Mouse (Mus musculus): ENCODE data around the gene Rnft2. TPM values are rescaled to one million over a fixed set of nuclear protein-coding genes. Genes with fewer than 3 reads are reported as not detected.

The Rnft2 gene
- polyA plus RNA-seq, 1 experiment from 2014 or later, result 11.9 TPM

DNA sequence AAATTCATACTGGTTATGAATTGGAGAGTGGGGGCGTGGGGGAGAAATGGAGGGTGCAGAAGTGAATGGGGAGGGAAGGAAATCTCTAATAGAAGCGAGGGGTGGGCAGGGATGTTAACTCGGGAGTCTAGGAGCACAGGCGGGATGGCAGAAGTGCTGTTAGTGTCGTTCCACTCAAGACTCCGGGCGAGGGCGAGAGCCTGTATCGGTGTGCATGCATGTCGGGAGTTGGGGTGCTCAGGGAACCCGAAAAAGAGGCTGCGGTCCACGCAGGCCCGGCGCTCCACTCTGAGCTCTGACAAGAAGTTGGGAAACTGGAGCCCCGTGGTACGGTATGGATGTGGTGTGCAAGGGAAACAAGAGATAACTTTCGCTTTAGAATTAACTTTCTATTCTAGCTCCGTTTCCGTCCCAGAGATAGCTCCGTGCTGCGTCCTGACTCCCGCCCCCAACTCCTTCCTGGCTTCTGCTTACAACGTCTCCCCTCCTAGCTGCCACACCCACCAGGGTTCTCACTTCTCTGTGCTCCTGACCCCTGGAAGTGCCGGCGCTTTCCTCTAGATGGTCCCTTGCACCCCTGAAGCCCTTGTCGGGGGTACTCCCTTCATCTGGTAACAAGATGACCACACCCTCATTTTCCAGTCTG lies 72.7 kb downstream of the Rnft2 start:
- no peaks in the 10 kb centered on the region for H3K36me3 ChIP-seq (ENCODE audit: control insufficient read depth, insufficient read depth, low read length)
- peaks cover 42% of the 10 kb centered on the region for H3K27me3 ChIP-seq (ENCODE audit: control insufficient read depth, insufficient read depth, low read depth, low read length)
- peak overlapping the region; percentile 93 for H3K4me2 ChIP-seq (ENCODE audit: low read length)
- H3K4me3 ChIP-seq (ENCODE audit: low read depth, low read length), result peak overlapping the region; percentile 36
- 0 out of 2 replicates have a peak, but pooled peaks cover 4% of the 10 kb centered on the region for H3K9me3 ChIP-seq (replicated peaks; ENCODE audit: control insufficient read depth, low read length, poor library complexity, severe bottlenecking)
- peaks cover 21% of the 10 kb centered on the region for H3K4me1 ChIP-seq (ENCODE audit: control insufficient read depth, insufficient read depth, low read length)
- no peak for ATAC-seq
- under 1% methylated on average over 27 of the region's 27 CpGs for WGBS
- H3K27ac ChIP-seq (ENCODE audit: low read length), result no peak overlapping the region
- H3K9ac ChIP-seq (ENCODE audit: low read depth, low read length), result 0 out of 2 replicates have a peak overlapping the region, but pooled peaks have one; percentile 15

DNA sequence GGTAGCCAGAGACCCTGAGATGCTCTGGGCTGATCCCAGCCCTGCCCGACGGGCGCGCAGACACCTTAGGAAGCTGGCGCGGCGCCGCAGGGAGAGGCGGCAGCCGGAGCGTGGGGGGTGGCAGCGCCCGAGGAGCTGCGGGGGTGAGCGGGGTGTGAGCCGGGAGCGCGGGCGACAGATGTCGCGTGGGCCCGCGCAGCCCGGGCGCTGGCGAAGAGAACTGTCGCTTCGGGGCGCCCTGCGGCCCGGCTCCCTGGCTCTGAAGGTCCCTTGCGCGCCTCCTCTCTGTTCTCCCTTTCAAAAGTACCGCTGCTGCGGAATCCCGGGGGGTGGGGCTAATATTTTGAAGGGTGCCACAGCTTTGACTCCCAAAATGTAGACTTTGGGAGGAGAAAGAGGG lies 73.3 kb downstream of the Rnft2 start:
- peaks cover 42% of the 10 kb centered on the region for H3K27me3 ChIP-seq (ENCODE audit: control insufficient read depth, insufficient read depth, low read depth, low read length)

DNA sequence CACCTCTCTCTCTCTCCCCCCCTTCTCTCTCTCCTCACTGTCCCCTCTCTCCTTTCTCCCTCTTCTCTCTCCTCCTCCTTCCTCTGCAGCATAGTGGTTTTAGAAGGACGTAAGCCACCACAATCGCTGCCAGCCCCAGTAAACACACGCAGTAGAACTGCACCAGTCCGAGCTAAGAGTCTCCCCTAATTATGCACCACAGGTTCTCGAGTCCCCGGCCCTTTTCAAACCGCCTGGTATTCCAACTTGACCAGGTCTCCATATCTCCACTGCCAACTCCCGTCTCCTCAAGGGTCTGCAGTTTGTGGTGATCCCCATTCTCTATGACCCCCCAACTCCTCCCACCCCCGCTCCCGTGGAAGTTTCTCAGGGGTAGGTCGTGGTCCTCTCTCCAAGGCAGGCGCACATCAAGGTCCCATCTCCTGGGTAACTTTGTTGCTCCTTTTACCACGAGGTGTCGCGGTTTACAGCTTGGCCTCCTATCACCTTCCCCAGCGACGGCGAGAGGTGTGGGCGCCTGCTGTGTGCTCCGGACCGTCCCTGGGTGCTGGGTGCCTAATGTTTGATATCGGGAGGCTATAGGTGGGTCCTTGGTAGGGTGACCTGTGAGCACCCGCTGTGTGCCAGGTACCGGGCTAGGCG lies 73.9 kb downstream of the Rnft2 start:
- peak overlapping the region; percentile 93 for H3K4me2 ChIP-seq (ENCODE audit: low read length)
- peak overlapping the region; percentile 36 for H3K4me3 ChIP-seq (ENCODE audit: low read depth, low read length)
- H3K9me3 ChIP-seq (replicated peaks; ENCODE audit: control insufficient read depth, low read length, poor library complexity, severe bottlenecking), result 0 out of 2 replicates have a peak, but pooled peaks cover 4% of the 10 kb centered on the region
- H3K4me1 ChIP-seq (ENCODE audit: control insufficient read depth, insufficient read depth, low read length), result peaks cover 21% of the 10 kb centered on the region
- H3K36me3 ChIP-seq (ENCODE audit: control insufficient read depth, insufficient read depth, low read length), result no peaks in the 10 kb centered on the region
- H3K27me3 ChIP-seq (ENCODE audit: control insufficient read depth, insufficient read depth, low read depth, low read length), result peaks cover 45% of the 10 kb centered on the region
- 1% methylated on average over 25 of the region's 25 CpGs for WGBS
- no peak for ATAC-seq
- no peak overlapping the region for H3K27ac ChIP-seq (ENCODE audit: low read length)
- 0 out of 2 replicates have a peak overlapping the region, but pooled peaks have one; percentile 10 for H3K9ac ChIP-seq (ENCODE audit: low read depth, low read length)

More for the DNA sequence above, 73.3 kb downstream of the Rnft2 start:
- 2% methylated on average over 24 of the region's 36 CpGs for WGBS
- H3K36me3 ChIP-seq (ENCODE audit: control insufficient read depth, insufficient read depth, low read length), result no peaks in the 10 kb centered on the region
- 0 out of 2 replicates have a peak, but pooled peaks cover 4% of the 10 kb centered on the region for H3K9me3 ChIP-seq (replicated peaks; ENCODE audit: control insufficient read depth, low read length, poor library complexity, severe bottlenecking)
- no peak for ATAC-seq
- peaks cover 21% of the 10 kb centered on the region for H3K4me1 ChIP-seq (ENCODE audit: control insufficient read depth, insufficient read depth, low read length)
- H3K27ac ChIP-seq (ENCODE audit: low read length), result no peak overlapping the region
- H3K4me2 ChIP-seq (ENCODE audit: low read length), result peak overlapping the region; percentile 93
- H3K9ac ChIP-seq (ENCODE audit: low read depth, low read length), result 0 out of 2 replicates have a peak overlapping the region, but pooled peaks have one; percentile 15
- peak overlapping the region; percentile 36 for H3K4me3 ChIP-seq (ENCODE audit: low read depth, low read length)

DNA sequence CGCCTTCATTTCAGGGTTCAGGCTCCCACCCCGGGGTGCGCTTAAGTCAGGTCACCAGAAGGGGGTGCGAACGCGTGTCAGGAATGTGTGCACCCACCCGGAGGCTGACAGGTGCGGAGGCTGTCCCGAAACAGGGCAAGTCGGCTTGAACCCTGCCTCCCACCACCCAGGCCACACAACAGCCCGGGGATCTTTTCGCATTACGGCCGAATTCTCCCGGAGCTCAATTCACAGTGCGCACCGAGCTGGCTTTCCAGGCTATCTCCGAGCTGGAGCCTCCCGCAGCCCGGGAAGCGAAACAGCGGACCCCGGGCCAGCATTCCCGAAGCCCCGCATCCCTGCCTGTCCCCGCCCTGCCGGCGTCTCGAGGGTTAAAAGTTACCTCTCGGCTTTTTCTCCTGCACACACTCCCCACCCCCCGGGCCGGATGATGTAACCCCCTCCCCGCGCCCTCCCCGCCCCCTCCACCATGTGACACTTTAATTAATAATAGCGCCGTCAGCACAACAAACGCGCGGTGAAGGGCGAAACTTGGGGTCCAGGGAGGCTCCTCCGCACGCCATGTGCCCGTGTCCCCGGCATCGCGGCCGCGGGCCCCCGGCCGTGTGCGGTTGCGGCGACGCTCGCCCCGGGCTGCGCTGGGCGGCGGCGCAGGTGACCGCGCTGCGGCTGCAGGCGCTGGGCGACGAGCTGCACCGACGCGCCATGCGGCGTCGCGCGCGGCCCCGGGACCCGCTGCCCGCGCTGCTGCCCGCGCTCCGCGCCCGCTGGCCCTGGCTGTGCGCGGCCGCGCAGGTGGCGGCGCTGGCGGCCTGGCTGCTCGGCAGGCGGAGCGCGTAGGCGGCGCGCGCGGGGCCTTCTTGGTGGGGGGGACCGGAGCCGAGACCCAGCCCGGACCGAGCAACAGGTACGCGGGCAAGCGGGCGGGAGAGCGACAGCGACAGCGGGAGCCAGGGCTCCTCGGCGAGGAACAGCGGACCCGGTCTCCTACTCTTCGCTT lies 75.4 kb downstream of the Rnft2 start:
- Histone ChIP-seq H3K4me1 (ENCODE audit: control insufficient read depth, insufficient read depth, low read length) (peaks cover 19% of the 10 kb centered on the region), H3K27me3 (ENCODE audit: control insufficient read depth, insufficient read depth, low read depth, low read length) (peaks cover 41% of the 10 kb centered on the region), H3K27ac (ENCODE audit: low read length) (no peak overlapping the region), H3K9me3 (replicated peaks; ENCODE audit: control insufficient read depth, low read length, poor library complexity, severe bottlenecking) (no peaks in the 10 kb centered on the region), H3K4me2 (ENCODE audit: low read length) (peak overlapping the region; percentile 93), H3K36me3 (ENCODE audit: control insufficient read depth, insufficient read depth, low read length) (no peaks in the 10 kb centered on the region), H3K9ac (ENCODE audit: low read depth, low read length) (peak overlapping the region; percentile 75), H3K4me3 (ENCODE audit: low read depth, low read length) (peak overlapping the region; percentile 70)
- peak; percentile 68 for ATAC-seq
- WGBS, result under 1% methylated on average over 105 of the region's 117 CpGs

DNA sequence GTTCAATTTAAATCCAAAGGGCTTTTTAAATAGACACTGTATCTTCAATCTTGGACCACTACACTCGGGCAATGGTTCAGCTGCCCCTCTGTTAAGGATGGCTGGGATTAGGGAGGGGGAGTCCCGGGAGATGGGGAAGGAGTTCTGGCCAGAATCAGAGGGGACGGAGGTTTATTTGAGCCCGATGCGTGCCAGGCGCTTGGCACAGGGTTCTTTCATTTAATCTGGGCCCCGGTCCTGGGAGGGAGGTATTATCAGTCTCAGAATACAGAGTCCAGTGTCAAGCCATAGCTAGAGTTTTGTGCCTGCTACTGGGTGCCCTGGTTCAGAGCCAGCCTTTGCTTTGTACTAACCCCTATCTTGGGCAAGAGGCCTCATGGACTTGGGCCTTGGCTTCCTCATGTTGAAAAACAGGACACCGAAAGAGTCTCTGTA lies 77.3 kb downstream of the Rnft2 start:
- 54% methylated on average over 8 of the region's 8 CpGs for WGBS
- no peak for ATAC-seq
- Histone ChIP-seq H3K4me3 (ENCODE audit: low read depth, low read length) (no peak overlapping the region), H3K4me1 (ENCODE audit: control insufficient read depth, insufficient read depth, low read length) (peaks cover 16% of the 10 kb centered on the region), H3K9me3 (replicated peaks; ENCODE audit: control insufficient read depth, low read length, poor library complexity, severe bottlenecking) (no peaks in the 10 kb centered on the region), H3K27ac (ENCODE audit: low read length) (no peak overlapping the region), H3K4me2 (ENCODE audit: low read length) (no peak overlapping the region), H3K27me3 (ENCODE audit: control insufficient read depth, insufficient read depth, low read depth, low read length) (peaks cover 33% of the 10 kb centered on the region), H3K9ac (ENCODE audit: low read depth, low read length) (no peak overlapping the region), H3K36me3 (ENCODE audit: control insufficient read depth, insufficient read depth, low read length) (no peaks in the 10 kb centered on the region)

DNA sequence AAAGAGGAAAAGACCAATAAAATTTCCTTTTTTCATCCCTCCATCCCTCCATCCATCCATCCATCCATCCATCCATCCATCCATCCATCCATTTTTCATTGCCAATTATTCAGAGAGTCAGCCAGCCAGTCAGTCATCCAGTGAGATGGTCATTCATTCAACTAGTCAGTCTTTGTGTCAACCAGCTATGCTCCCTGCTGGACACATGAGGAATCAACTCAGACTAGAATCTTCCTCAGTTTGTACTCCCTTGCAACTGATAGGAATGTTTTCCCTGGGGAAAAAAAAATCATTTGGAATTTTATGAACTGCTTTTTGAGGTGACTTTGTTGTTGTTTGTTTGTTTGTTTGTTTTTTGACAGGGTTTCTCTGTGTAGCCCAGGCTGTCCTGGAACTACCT lies 79.5 kb downstream of the Rnft2 start:
- Histone ChIP-seq H3K27me3 (ENCODE audit: control insufficient read depth, insufficient read depth, low read depth, low read length) (peaks cover 21% of the 10 kb centered on the region), H3K27ac (ENCODE audit: low read length) (no peak overlapping the region), H3K9ac (ENCODE audit: low read depth, low read length) (no peak overlapping the region), H3K9me3 (replicated peaks; ENCODE audit: control insufficient read depth, low read length, poor library complexity, severe bottlenecking) (no peaks in the 10 kb centered on the region), H3K36me3 (ENCODE audit: control insufficient read depth, insufficient read depth, low read length) (no peaks in the 10 kb centered on the region), H3K4me2 (ENCODE audit: low read length) (no peak overlapping the region), H3K4me3 (ENCODE audit: low read depth, low read length) (no peak overlapping the region), H3K4me1 (ENCODE audit: control insufficient read depth, insufficient read depth, low read length) (no peaks in the 10 kb centered on the region; the same call in 1 of the 2 replicates)
- ATAC-seq, result no peak

DNA sequence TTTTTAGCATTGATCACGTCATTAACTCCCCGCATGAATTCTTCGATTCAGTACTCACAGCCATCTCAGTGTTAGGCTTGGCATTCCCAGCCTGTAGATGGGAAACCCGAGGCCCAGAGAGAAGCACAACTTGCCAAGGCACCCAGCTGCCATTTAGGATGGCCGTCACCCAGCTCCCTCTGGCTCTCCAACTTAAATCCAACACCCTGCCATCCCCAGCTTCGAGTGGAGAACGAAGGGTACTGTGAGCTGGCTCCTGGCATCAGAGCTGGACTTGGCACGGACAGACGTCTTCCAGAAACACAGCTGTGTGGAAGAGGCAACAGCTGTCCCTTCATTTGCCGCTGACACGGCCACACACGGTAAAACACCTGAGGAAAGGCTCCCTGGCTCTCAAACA lies 80.3 kb downstream of the Rnft2 start, which contains the start of gene Hrk:
Gene Hrk (plus strand): TSS at position 68 of the 400 bp plus-strand sequence.
- H3K4me1 ChIP-seq (ENCODE audit: control insufficient read depth, insufficient read depth, low read length), result no peaks in the 10 kb centered on the region; the same call in 1 of the 2 replicates
- no peak within 1 kb of the TSS for H3K9ac ChIP-seq (ENCODE audit: low read depth, low read length)
- H3K27ac ChIP-seq (ENCODE audit: low read length), result no peak within 1 kb of the TSS
- peaks cover 18% of the 10 kb centered on the region for H3K27me3 ChIP-seq (ENCODE audit: control insufficient read depth, insufficient read depth, low read depth, low read length)
- H3K4me2 ChIP-seq (ENCODE audit: low read length), result no peak within 1 kb of the TSS
- no peak within 1 kb of the TSS for H3K4me3 ChIP-seq (ENCODE audit: low read depth, low read length)
- 76% methylated on average over 12 of the region's 12 CpGs for WGBS
- ATAC-seq, result no peak
- H3K9me3 ChIP-seq (replicated peaks; ENCODE audit: control insufficient read depth, low read length, poor library complexity, severe bottlenecking), result no peaks in the 10 kb centered on the region
- no peaks in the 10 kb centered on the region for H3K36me3 ChIP-seq (ENCODE audit: control insufficient read depth, insufficient read depth, low read length)

DNA sequence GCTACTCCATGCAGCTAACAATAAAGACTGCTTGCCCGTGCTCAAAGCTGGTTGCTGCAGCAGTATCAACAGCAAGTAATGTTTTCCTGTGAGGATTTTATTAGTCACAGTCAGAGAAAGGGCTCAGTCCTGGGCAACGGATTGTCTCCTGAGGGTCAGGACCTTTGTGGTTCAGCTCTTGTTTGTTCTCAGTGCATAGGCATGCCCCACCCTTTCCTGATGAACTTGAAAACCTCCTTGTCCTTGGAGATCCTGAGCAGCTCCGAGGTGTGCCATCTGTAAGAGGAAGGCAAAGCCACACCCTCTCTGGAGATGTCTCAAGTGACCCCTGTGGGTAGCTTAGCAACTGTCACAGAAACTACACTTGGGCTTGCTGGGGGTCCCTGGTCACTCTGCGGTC lies 84.2 kb downstream of the Rnft2 start:
- no peak overlapping the region for H3K4me3 ChIP-seq (ENCODE audit: low read depth, low read length)
- WGBS, result 41% methylated on average over 4 of the region's 4 CpGs
- ATAC-seq, result no peak
- no peaks in the 10 kb centered on the region for H3K9me3 ChIP-seq (replicated peaks; ENCODE audit: control insufficient read depth, low read length, poor library complexity, severe bottlenecking)
- H3K4me1 ChIP-seq (ENCODE audit: control insufficient read depth, insufficient read depth, low read length), result no peaks in the 10 kb centered on the region
- H3K9ac ChIP-seq (ENCODE audit: low read depth, low read length), result no peak overlapping the region
- H3K27ac ChIP-seq (ENCODE audit: low read length), result no peak overlapping the region
- no peaks in the 10 kb centered on the region for H3K36me3 ChIP-seq (ENCODE audit: control insufficient read depth, insufficient read depth, low read length)
- H3K27me3 ChIP-seq (ENCODE audit: control insufficient read depth, insufficient read depth, low read depth, low read length), result peaks cover 2% of the 10 kb centered on the region; the same call in 1 of the 2 replicates
- H3K4me2 ChIP-seq (ENCODE audit: low read length), result no peak overlapping the region

All from midbrain, embryonic 16.5 days (tissue).